Mouse (Mus musculus) inflammation-experienced regulatory T-cells, adult 6 months (primary cell): ENCODE data around the gene Npepps. TPM values are rescaled to one million over a fixed set of nuclear protein-coding genes. Genes with fewer than 3 reads are reported as not detected.

Experiments
- ATAC-seq: one replicate; pipeline ENCODE4 v1.8.0; 2017
- polyA plus RNA-seq, 3 experiments: library from polyadenylated mRNA; unstranded; fragments of 100-300 nt; shearing (Covaris generic); gene quantifications; one replicate each; pipeline ENCODE4 v1.2.1; 2017

Gene Npepps
- polyA plus RNA-seq, 3 experiments from 2014 or later = 23.4 to 47.0 (median 45.1) TPM

GRCm38 (mm10) chr11:97185704-97186614, 94.5 kb downstream of the Npepps start:
- ATAC-seq = no peak

- no peak for ATAC-seq
Measured at GRCm38 (mm10) chr11:97184875-97185274, 95.6 kb downstream of the Npepps start.

- ATAC-seq = no peak
Measured at GRCm38 (mm10) chr11:97182446-97182845, 98.0 kb downstream of the Npepps start.

- no peak for ATAC-seq
Measured at GRCm38 (mm10) chr11:97181061-97181460, 99.4 kb downstream of the Npepps start.

GRCm38 (mm10) chr11:97178198-97178597, 102.2 kb downstream of the Npepps start:
- ATAC-seq = no peak

GRCm38 (mm10) chr11:97176851-97177250, 103.6 kb downstream of the Npepps start:
- ATAC-seq = no peak

GRCm38 (mm10) chr11:97175499-97175898, 104.9 kb downstream of the Npepps start:
- no peak for ATAC-seq

GRCm38 (mm10) chr11:97160341-97160740, 120.1 kb downstream of the Npepps start:
- ATAC-seq = no peak

- no peak for ATAC-seq
Measured at GRCm38 (mm10) chr11:97156999-97157398, 123.4 kb downstream of the Npepps start.

Other genes starting within 250 kb of the Npepps start
- not detected for gene Lrrc46, start 239.2 kb downstream of the Npepps start, polyA plus RNA-seq
- 10 to 100 TPM; 61.1 to 66.7 (median 63.2) TPM for gene Mrpl10, start 239.1 kb downstream of the Npepps start, polyA plus RNA-seq
- 10 to 100 TPM; 22.8 to 30.5 (median 25.3) TPM for gene Osbpl7, start 230.0 kb downstream of the Npepps start, polyA plus RNA-seq
- gene Tbx21, start 165.3 kb downstream of the Npepps start, polyA plus RNA-seq = 10 to 100 TPM in 1 of 3 experiments, 1 to 10 TPM in 2; 3.4 to 20.9 (median 3.6) TPM
- gene Tbkbp1, start 129.1 kb downstream of the Npepps start, polyA plus RNA-seq = under 1 TPM in 2 of 3 experiments, not detected in 1; 0.21 to 0.44 TPM
- gene Kpnb1, start 92.8 kb downstream of the Npepps start, polyA plus RNA-seq = 10 to 100 TPM; 24.7 to 41.5 (median 26.2) TPM
- gene Mrpl45, start 35.1 kb upstream of the Npepps start, polyA plus RNA-seq = 10 to 100 TPM; 39.1 to 45.1 (median 39.1) TPM
- under 1 TPM; 0.18 to 0.37 (median 0.27) TPM for gene Gpr179, start 71.4 kb upstream of the Npepps start, polyA plus RNA-seq
- gene Socs7, start 81.9 kb upstream of the Npepps start, polyA plus RNA-seq = 1 to 10 TPM; 5.9 to 8.5 (median 7.9) TPM
- gene Arhgap23, start 134.9 kb upstream of the Npepps start, polyA plus RNA-seq = not detected
- gene 4933428G20Rik, start 219.7 kb upstream of the Npepps start, polyA plus RNA-seq = not detected